Mouse (Mus musculus) hindbrain, postnatal 0 days (tissue): ENCODE results near the gene Mfap1a. TPM values are rescaled to one million over a fixed set of nuclear protein-coding genes. Genes with fewer than 3 reads are reported as not detected.
"Not testable (repeated sequence)": the region's sequence is repeated elsewhere in the genome, so short reads cannot be mapped to it uniquely, and the experiment has no call there.

ENCODE experiments used
- ATAC-seq: fragments of 200-750 bp; cut with Nextera tagmentation; 2 replicates; pipeline ENCODE4 v1.8.0; 2017; ENCODE audit warnings: mild to moderate bottlenecking, moderate TSS enrichment, moderate library complexity
- DNase-seq: peaks from one replicate; pipeline ENCODE4 v3.0.0-alpha.2; 2015; ENCODE audit warnings: low spot score
- H3K27ac ChIP-seq: fragments of 300-500 bp; sonication (generic); 2 replicates; pipeline ENCODE4 v1.5.1; 2014; ENCODE audit warnings: mild to moderate bottlenecking
- H3K27me3 ChIP-seq: fragments of 300-500 bp; sonication (generic); 2 replicates; pipeline ENCODE4 v1.6.1; 2014; ENCODE audit warnings: low read length, mixed read lengths; ENCODE audit not compliant: insufficient read depth
- H3K36me3 ChIP-seq: fragments of 300-500 bp; sonication (generic); 2 replicates; pipeline ENCODE4 v1.6.1; 2014; ENCODE audit warnings: low read length, mixed read lengths; ENCODE audit not compliant: insufficient read depth
- H3K4me1 ChIP-seq: fragments of 300-500 bp; sonication (generic); 2 replicates; pipeline ENCODE4 v1.6.1; 2014; ENCODE audit warnings: antibody characterized with exemption, low read length, mixed read lengths; ENCODE audit not compliant: insufficient read depth
- H3K4me2 ChIP-seq: fragments of 300-500 bp; sonication (generic); 2 replicates; pipeline ENCODE4 v1.6.1; 2014; ENCODE audit warnings: low read depth, mild to moderate bottlenecking, low read length, moderate library complexity, mixed read lengths
- H3K4me3 ChIP-seq: fragments of 300-500 bp; sonication (generic); 2 replicates; pipeline ENCODE4 v1.5.1; 2014; ENCODE audit warnings: low read length
- H3K9ac ChIP-seq: fragments of 300-500 bp; sonication (generic); replicated peaks from 2 replicates; pipeline ENCODE4 v1.6.1; 2014; ENCODE audit warnings: mild to moderate bottlenecking, low read length, moderate library complexity, mixed read lengths
- H3K9me3 ChIP-seq: fragments of 300-500 bp; sonication (generic); 2 replicates; pipeline ENCODE4 v1.6.1; 2016; ENCODE audit warnings: low read length, mixed read lengths
- CTCF ChIP-seq: IDR thresholded peaks from 2 replicates; pipeline ENCODE4 v1.5.1; 2016; ENCODE audit warnings: antibody characterized with exemption, control low read depth, low read depth
- WGBS: fragments of 180-500 bp; shearing (Covaris S2); extraction: QIAGEN DNeasy Blood & Tissue Kit; methylation state at CpG from one replicate; pipeline ENCODE4 v1.1.7; 2014; 5-methylcytosine and 5-hydroxymethylcytosine counted together
- polyA plus RNA-seq: library from polyadenylated mRNA; unstranded; fragments of >200 nt; fragmentation: Nextera tagmentation; extraction: Ambion mirVana; gene quantifications from 2 replicates; pipeline ENCODE4 v1.2.1, GENCODE M21; 2015
- total RNA-seq: library from RNA; depleted of rRNA; stranded (reverse); fragments of >200 nt; gene quantifications from 2 replicates; pipeline ENCODE4 v1.2.3, GENCODE M21; 2014

The Mfap1a gene
- total and polyA plus RNA-seq, 2 experiments from 2014 or later, result 12.0 to 21.3 TPM

DNA sequence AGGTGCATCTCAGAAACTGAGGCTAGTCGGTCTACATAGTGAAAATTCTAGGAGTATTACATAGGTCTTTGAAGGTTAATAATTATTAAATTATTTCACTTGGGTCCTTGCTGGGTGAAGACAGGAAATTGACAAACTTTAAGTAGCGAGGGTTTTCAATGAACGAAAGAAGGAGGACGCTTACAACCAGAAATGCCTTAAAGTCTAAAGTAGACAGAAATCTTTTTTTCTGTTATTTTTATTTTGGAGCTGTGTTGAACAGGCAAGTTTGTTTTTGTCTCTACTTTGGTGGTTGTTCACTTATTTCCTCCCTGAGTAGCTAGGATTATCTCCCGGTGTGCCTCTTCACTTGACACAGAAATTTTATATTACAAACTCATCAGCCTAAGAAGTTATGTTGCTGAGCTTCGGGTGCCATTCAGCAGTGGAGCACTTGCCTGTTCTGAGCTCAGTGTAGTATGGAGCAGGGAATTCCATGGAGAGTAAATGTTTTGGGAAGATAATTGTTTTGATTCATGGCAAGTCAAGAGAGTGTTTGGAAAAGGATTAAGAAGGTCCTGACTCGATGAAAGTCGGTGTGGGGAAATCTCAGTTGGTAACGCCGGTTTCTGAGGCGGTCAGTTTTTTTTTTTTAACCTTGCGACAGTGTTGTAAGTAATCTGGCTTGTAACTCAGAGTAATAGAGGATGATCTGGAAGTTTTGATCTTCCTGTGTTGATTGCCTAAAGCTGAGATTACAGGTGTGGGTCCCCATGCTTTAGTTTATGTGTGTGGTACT, 897 bp upstream of the Mfap1a start:
- ATAC-seq (no peak), DNase-seq (no peak)
- H3K27me3 ChIP-seq, result no peaks in the 10 kb centered on the region
- H3K9ac ChIP-seq, result peak overlapping the region; percentile 42; the same call in 1 of the 2 replicates
- H3K27ac ChIP-seq, result no peak overlapping the region
- H3K4me1 ChIP-seq, result no peaks in the 10 kb centered on the region
- H3K4me3 ChIP-seq, result peak overlapping the region; percentile 53
- no peaks in the 10 kb centered on the region for H3K36me3 ChIP-seq
- no peaks in the 10 kb centered on the region for H3K9me3 ChIP-seq
- peak overlapping the region; percentile 63 for H3K4me2 ChIP-seq
- 23% methylated on average over 12 of the region's 12 CpGs for WGBS
- no peak for TF ChIP-seq CTCF

DNA sequence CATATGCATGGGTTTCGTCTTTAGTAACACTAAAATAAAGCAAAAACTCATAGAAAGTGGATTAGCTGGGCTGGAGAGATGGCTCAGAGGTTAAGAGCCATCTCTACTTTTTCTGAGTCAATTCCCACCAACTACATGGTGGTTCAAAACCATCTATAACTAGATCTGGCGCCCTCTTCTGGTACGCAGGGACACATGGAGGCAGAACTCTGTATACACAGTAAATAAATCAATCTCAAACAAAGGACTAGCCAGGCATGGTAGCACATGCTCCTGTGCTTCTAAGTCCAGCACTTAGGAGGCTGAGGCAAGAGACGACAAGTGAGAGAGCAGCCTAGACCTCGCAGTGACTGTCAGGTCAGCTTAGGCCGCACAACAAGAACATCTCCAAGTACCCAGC, 4.9 kb downstream of the Mfap1a start:
- H3K36me3 ChIP-seq, H3K27me3 ChIP-seq, ATAC-seq, H3K9me3 ChIP-seq, H3K27ac ChIP-seq, H3K4me2 ChIP-seq, H3K4me3 ChIP-seq, H3K4me1 ChIP-seq, DNase-seq, H3K9ac ChIP-seq: not testable (repeated sequence)
- WGBS, result 60% methylated on average over 2 of the region's 6 CpGs

DNA sequence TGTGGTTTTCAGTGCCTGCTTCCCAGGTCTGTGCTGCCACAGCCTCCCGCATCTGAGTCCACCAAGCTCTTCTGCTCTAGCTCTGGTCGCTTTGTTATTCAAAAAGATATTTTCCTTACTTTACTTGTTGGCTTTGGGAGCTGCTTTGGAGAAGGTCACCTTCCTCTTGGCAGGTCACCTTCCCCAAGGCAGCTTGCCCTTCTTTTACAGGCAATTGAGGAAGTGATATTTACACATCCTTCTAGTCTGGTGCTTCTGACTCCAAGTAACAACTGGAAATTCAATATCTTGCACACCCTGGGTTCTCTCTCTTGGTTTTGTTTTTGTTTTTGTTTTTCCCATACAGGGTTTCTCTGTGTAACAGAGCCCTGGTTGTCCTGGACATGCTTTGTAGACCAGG, 22.1 kb downstream of the Mfap1a start:
- ATAC-seq, H3K4me1 ChIP-seq, H3K9me3 ChIP-seq, H3K27ac ChIP-seq, H3K9ac ChIP-seq, DNase-seq, H3K4me3 ChIP-seq, H3K4me2 ChIP-seq, H3K36me3 ChIP-seq, H3K27me3 ChIP-seq: not testable (repeated sequence)
- WGBS, result 67% methylated on average over 1 of the region's 2 CpGs

DNA sequence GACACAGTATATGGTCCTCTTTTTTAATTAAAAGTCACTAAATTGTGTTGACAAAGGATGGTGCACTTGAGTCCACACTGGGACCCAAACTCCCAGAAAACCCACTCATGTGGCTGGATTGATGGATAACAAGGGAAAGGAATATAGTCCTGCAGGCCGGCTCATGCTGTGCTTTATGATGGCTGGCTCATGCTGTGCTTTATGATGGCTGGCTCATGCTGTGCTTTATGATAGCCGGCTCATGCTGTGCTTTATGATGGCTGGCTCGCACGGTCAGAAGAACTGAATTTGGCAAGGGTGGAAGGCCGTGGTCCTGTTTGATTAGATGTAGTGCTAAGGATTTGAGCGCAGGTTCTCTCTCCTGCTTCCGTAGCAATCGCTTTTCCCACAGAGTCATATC, 22.9 kb downstream of the Mfap1a start:
- Histone ChIP-seq H3K9ac (no peak overlapping the region), H3K36me3 (no peaks in the 10 kb centered on the region), H3K4me3 (no peak overlapping the region), H3K27me3 (no peaks in the 10 kb centered on the region), H3K9me3 (no peaks in the 10 kb centered on the region), H3K4me2 (no peak overlapping the region), H3K4me1 (no peaks in the 10 kb centered on the region), H3K27ac (no peak overlapping the region)
- WGBS, result 29% methylated on average over 8 of the region's 8 CpGs
- DNase-seq, result no peak
- no peak for ATAC-seq
- no peak for TF ChIP-seq CTCF

DNA sequence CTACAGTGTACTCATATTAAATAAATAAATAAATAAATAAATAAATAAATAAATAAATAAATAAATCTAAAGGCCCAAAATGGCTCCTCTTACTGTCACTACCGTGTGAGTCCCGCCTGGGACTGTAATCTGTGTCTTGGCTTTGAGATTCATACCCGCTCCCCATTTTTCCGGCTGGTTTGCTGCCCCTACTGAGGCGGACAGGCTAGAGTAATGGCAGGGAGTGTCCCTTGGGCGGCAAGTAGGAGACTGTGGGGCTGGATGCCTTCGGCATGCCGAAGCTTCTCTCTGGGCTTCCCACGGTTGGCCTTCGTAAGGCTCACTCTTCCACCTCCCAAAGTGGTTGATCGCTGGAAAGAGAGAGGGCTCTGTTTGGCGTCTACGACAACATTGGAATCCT, 25.5 kb downstream of the Mfap1a start:
- not testable (repeated sequence) for H3K9me3 ChIP-seq, ATAC-seq, DNase-seq, H3K27ac ChIP-seq, H3K4me3 ChIP-seq, H3K4me2 ChIP-seq, H3K9ac ChIP-seq, H3K27me3 ChIP-seq, H3K36me3 ChIP-seq, H3K4me1 ChIP-seq
- WGBS, result 87% methylated on average over 13 of the region's 13 CpGs

DNA sequence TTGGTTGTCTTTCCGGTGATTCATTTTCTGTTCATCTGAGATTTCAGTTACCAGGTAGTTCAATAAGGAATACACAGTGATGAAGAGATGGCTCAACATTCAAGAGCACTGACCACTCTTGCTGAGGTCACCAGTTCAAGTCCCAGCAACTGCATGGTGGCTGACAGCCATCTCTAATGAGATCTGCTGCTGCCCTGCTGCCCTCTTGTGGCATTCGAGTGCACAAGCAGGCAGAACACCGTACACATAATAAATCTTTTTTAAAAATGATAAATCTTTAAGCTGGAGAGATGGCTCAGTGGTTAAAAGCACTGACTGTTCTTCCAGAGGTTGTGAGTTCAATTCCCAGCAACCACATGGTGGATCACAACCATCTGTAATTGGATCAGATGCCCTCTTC, 26.0 kb downstream of the Mfap1a start:
- H3K27ac ChIP-seq, result no peak overlapping the region
- 59% methylated on average over 3 of the region's 3 CpGs for WGBS
- no peaks in the 10 kb centered on the region for H3K36me3 ChIP-seq
- no peak overlapping the region for H3K4me2 ChIP-seq
- no peak for DNase-seq
- no peaks in the 10 kb centered on the region for H3K9me3 ChIP-seq
- no peaks in the 10 kb centered on the region for H3K4me1 ChIP-seq
- ATAC-seq, result no peak
- no peak overlapping the region for H3K4me3 ChIP-seq
- peak; percentile 42 for TF ChIP-seq CTCF
- no peaks in the 10 kb centered on the region for H3K27me3 ChIP-seq
- no peak overlapping the region for H3K9ac ChIP-seq

DNA sequence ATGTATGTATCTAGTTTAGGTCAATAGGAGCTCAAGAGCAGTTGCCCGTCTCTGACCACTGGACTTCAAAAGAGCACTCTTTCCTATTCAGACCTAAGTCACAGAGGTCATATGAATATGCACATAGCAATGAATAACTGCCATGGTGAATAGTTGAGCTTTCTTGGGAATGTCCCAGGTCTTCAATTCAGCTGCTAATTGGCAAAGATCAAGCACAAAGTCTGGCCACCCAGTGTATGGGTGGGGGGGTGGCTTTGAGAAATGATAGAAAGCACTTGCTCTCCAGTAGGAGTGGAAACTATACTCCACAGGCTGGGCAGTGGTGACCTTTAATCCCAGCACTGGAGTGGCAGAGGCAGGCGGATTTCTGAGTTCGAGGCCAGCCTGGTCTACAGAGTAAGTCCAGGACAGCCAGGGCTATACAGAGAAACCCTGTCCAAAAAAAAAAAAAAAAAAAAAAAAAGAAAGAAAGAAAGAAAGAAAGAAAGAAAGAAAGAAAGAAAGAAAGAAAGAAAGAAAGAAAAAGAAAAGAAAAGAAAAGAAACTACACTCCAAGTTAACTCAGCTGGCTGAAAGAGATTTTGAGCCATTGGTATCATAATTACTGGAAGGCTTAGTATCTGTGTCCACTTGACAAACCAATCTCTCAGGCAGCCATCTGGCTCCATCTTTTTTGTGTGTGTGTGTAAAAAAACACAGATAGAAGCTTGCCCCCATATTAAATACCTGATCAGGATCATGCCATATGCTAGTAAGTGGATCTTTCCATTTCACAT, 28.8 kb downstream of the Mfap1a start:
- no peak for ATAC-seq
- no peaks in the 10 kb centered on the region for H3K4me1 ChIP-seq
- H3K9me3 ChIP-seq, result no peaks in the 10 kb centered on the region
- H3K9ac ChIP-seq, result no peak overlapping the region
- no peaks in the 10 kb centered on the region for H3K27me3 ChIP-seq
- H3K4me2 ChIP-seq, result no peak overlapping the region
- 69% methylated on average over 3 of the region's 3 CpGs for WGBS
- DNase-seq, result no peak
- no peak overlapping the region for H3K27ac ChIP-seq
- no peak for TF ChIP-seq CTCF
- H3K4me3 ChIP-seq, result no peak overlapping the region
- no peaks in the 10 kb centered on the region for H3K36me3 ChIP-seq

DNA sequence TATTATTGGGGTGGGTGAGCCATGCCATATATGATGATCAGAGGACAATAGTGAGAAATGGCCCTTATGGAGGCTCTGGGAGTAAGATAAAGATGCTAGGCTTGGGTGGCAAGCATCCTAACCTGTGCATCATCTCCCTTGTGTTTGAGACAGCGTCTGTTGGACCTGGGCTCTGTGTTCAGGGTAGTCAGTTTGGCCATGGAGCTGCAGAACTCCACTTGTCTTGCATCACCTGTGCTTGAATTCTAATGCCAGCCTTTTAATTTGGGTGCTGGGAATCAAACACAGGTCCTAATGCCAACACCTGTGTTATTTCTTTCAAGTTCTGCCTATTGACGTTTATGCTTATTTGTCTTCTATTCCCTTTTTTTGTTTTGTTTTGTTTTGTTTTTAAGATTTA, 31.2 kb downstream of the Mfap1a start:
- H3K4me3 ChIP-seq, ATAC-seq, DNase-seq: not testable (repeated sequence)

More for the DNA sequence above, 31.2 kb downstream of the Mfap1a start:
- not testable (repeated sequence) for H3K9ac ChIP-seq, H3K27ac ChIP-seq, H3K4me1 ChIP-seq, H3K36me3 ChIP-seq, H3K4me2 ChIP-seq, H3K27me3 ChIP-seq, H3K9me3 ChIP-seq
- WGBS, result 98% methylated on average over 2 of the region's 2 CpGs
